Mouse (Mus musculus) ES-Bruce4 (cell line): ENCODE results near the gene Ankrd65. TPM values are rescaled to one million over a fixed set of nuclear protein-coding genes. Genes with fewer than 3 reads are reported as not detected.

ENCODE experiments used
- H3K27ac ChIP-seq: 2 replicates; pipeline ENCODE4 v1.5.1; 2012; ENCODE audit warnings: low read length, inconsistent platforms; ENCODE audit not compliant: insufficient read depth
- H3K27me3 ChIP-seq: 2 replicates; pipeline ENCODE4 v1.6.1; 2012; ENCODE audit warnings: mild to moderate bottlenecking, low read length, inconsistent platforms; ENCODE audit not compliant: control insufficient read depth, poor library complexity, insufficient read depth, severe bottlenecking
- H3K36me3 ChIP-seq: 2 replicates; pipeline ENCODE4 v1.6.1; 2012; ENCODE audit warnings: inconsistent platforms, mild to moderate bottlenecking, low read length, moderate library complexity; ENCODE audit not compliant: control insufficient read depth, poor library complexity, insufficient read depth, severe bottlenecking
- H3K4me1 ChIP-seq: one replicate; pipeline ENCODE4 v1.8.1; 2011; ENCODE audit warnings: low read length; ENCODE audit not compliant: control insufficient read depth, insufficient read depth
- H3K4me3 ChIP-seq: 2 replicates; pipeline ENCODE4 v1.5.1; 2011; ENCODE audit warnings: low read depth, mild to moderate bottlenecking, low read length
- H3K9ac ChIP-seq: 2 replicates; pipeline ENCODE4 v1.6.1; 2012; ENCODE audit warnings: low read depth, mild to moderate bottlenecking, inconsistent platforms; ENCODE audit not compliant: poor library complexity, severe bottlenecking
- H3K9me3 ChIP-seq: replicated peaks from 2 replicates; pipeline ENCODE4 v1.6.1; 2012; ENCODE audit warnings: mild to moderate bottlenecking, low read length, inconsistent platforms; ENCODE audit not compliant: control insufficient read depth, poor library complexity, insufficient read depth, severe bottlenecking
- CTCF ChIP-seq: IDR thresholded peaks from one replicate; pipeline ENCODE4 v1.8.1; 2011; ENCODE audit warnings: low read depth, low read length
- EP300 ChIP-seq: IDR thresholded peaks from 2 replicates; pipeline ENCODE4 v1.6.1; 2011; ENCODE audit warnings: low read depth, low read length; ENCODE audit not compliant: insufficient read depth
- POLR2A ChIP-seq: IDR thresholded peaks from one replicate; pipeline ENCODE4 v1.8.1; 2011; ENCODE audit warnings: low read length; ENCODE audit not compliant: insufficient read depth
- polyA plus RNA-seq: library from polyadenylated mRNA; stranded (reverse); fragments of >200 nt; gene quantifications from 2 replicates; pipeline ENCODE4 v1.2.4, GENCODE M21; 2011; ENCODE audit warnings: low read depth; ENCODE audit not compliant: missing spikeins, insufficient read depth, insufficient read length

Ankrd65 gene
- polyA plus RNA-seq, 1 experiment = not detected

- Histone ChIP-seq H3K9ac (no peak overlapping the region), H3K36me3 (peaks cover 3% of the 10 kb centered on the region; the same call in 1 of the 2 replicates), H3K27me3 (no peaks in the 10 kb centered on the region), H3K4me1 (no peaks in the 10 kb centered on the region), H3K9me3 (no peaks in the 10 kb centered on the region), H3K27ac (no peak overlapping the region), H3K4me3 (no peak overlapping the region)
- TF ChIP-seq EP300 (no peak), CTCF (no peak), POLR2A (no peak)
Observed at GRCm38 (mm10) chr4:155762357-155762756, 27.9 kb upstream of the Ankrd65 start.

GRCm38 (mm10) chr4:155769496-155769879, 20.8 kb upstream of the Ankrd65 start:
- Histone ChIP-seq H3K4me3 (peak overlapping the region; percentile 72; the same call in 1 of the 2 replicates), H3K9ac (peak overlapping the region; percentile 74)

GRCm38 (mm10) chr4:155769880-155770512, 20.2 kb upstream of the Ankrd65 start:
- Histone ChIP-seq H3K27ac (no peak overlapping the region), H3K9me3 (no peaks in the 10 kb centered on the region), H3K4me1 (no peaks in the 10 kb centered on the region), H3K36me3 (no peaks in the 10 kb centered on the region), H3K27me3 (no peaks in the 10 kb centered on the region), H3K9ac (peak overlapping the region; percentile 74), H3K4me3 (peak overlapping the region; percentile 72)
- no peak for TF ChIP-seq EP300
- TF ChIP-seq CTCF = peak; percentile 96
- TF ChIP-seq POLR2A = no peak

More at GRCm38 (mm10) chr4:155769496-155769879, 20.8 kb upstream of the Ankrd65 start:
- H3K4me1 ChIP-seq = no peaks in the 10 kb centered on the region
- H3K9me3 ChIP-seq = no peaks in the 10 kb centered on the region
- no peak for TF ChIP-seq POLR2A
- TF ChIP-seq EP300 = no peak
- TF ChIP-seq CTCF = no peak
- no peak overlapping the region for H3K27ac ChIP-seq
- no peaks in the 10 kb centered on the region for H3K27me3 ChIP-seq
- no peaks in the 10 kb centered on the region for H3K36me3 ChIP-seq

- Histone ChIP-seq H3K27me3 (no peaks in the 10 kb centered on the region), H3K27ac (no peak overlapping the region), H3K4me3 (peak overlapping the region; percentile 35), H3K36me3 (no peaks in the 10 kb centered on the region), H3K9ac (peak overlapping the region; percentile 74), H3K9me3 (no peaks in the 10 kb centered on the region), H3K4me1 (no peaks in the 10 kb centered on the region)
- TF ChIP-seq POLR2A = no peak
- no peak for TF ChIP-seq CTCF
- no peak for TF ChIP-seq EP300
Observed at GRCm38 (mm10) chr4:155770626-155771025, 19.6 kb upstream of the Ankrd65 start.

- Histone ChIP-seq H3K4me1 (peaks cover 4% of the 10 kb centered on the region), H3K9me3 (no peaks in the 10 kb centered on the region), H3K9ac (no peak overlapping the region), H3K27ac (no peak overlapping the region), H3K4me3 (no peak overlapping the region), H3K36me3 (no peaks in the 10 kb centered on the region), H3K27me3 (no peaks in the 10 kb centered on the region)
- TF ChIP-seq EP300 (no peak), CTCF (no peak), POLR2A (no peak)
Observed at GRCm38 (mm10) chr4:155771706-155772105, 18.5 kb upstream of the Ankrd65 start.

GRCm38 (mm10) chr4:155772786-155773185, 17.5 kb upstream of the Ankrd65 start:
- Histone ChIP-seq H3K4me3 (no peak overlapping the region), H3K27ac (no peak overlapping the region), H3K27me3 (no peaks in the 10 kb centered on the region), H3K36me3 (no peaks in the 10 kb centered on the region), H3K9me3 (no peaks in the 10 kb centered on the region), H3K4me1 (peaks cover 7% of the 10 kb centered on the region), H3K9ac (no peak overlapping the region)
- TF ChIP-seq CTCF (no peak), EP300 (no peak), POLR2A (no peak)
